Mouse (Mus musculus): ENCODE data around the gene Pgm2l1. TPM values are rescaled to one million over a fixed set of nuclear protein-coding genes. Genes with fewer than 3 reads are reported as not detected.
A peak's percentile ranks its signal among the peaks of the same experiment; 100 is the strongest.

Gene Pgm2l1
- total and polyA plus RNA-seq, 2 experiments from 2014 or later = 46.2 to 188 TPM

DNA sequence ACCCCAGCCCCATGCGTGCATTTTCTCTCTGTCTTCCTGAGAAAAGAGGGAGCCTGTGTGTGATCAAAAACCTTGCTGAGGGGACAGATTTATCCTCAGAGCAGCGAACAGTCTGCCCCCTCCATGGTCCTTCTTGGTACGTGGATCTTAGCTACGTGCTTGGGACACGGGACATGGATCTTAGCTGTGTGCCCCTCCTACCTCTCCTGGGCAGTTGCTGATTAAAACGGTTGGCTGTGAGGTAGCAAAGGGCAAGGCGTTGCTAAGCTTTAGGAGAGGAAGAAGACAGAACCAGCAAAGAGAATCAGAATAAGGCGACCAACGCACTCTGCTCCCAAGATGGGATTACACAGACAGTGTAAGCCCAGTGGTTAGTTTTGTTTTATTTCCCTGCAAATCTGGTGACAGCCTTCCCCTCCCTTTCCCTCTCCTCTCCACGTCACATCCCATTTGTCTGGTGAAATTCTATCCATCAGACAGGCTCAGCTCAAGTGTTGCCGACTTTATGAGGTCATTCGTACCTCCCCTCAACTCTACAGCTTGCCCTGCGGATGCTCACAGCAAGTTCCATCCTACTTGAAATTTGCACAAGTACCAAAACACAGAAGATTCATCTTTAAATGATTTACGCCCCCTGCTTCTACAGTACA is 71.8 kb downstream of the Pgm2l1 start:
- Histone ChIP-seq H3K9me3 (ENCODE audit: low read length) (no peaks in the 10 kb centered on the region), H3K27me3 (ENCODE audit: insufficient read depth, low read length) (no peaks in the 10 kb centered on the region), H3K4me3 (ENCODE audit: low read depth, low read length) (no peak overlapping the region), H3K9ac (replicated peaks; ENCODE audit: low read length, poor library complexity, severe bottlenecking) (no peak overlapping the region), H3K36me3 (ENCODE audit: insufficient read depth, low read length) (no peaks in the 10 kb centered on the region), H3K4me2 (ENCODE audit: low read depth, low read length, poor library complexity, severe bottlenecking) (no peak overlapping the region), H3K4me1 (ENCODE audit: insufficient read depth, low read length) (no peaks in the 10 kb centered on the region), H3K27ac (ENCODE audit: low read depth, low read length) (no peak overlapping the region)
- no peak for TF ChIP-seq CTCF (IDR thresholded peaks at IDR 0.05)
- DNase-seq (ENCODE audit: low spot score) = no peak
- WGBS = 74% methylated on average over 14 of the region's 14 CpGs
- ATAC-seq (ENCODE audit: low FRiP score) = no peak

DNA sequence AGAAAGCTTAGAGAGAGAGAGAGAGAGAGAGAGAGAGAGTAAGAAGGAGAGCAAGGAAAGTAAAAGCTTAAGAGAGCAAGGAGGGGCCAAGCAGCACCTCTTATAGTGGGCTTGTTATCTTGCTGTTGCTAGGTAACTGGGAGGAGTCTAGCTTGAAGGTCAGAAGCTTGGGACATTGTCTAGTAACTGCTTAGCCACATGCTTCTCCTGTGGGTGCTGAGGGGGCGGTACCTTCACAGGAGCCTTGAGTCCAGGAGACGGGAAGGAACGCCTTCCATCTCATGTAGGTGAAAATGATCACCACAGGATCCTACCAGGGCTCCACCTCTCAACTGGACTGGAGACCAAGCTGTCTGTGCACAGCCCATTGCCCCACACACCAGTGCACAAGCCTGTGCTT is 74.2 kb downstream of the Pgm2l1 start:
- Histone ChIP-seq H3K4me3 (ENCODE audit: low read depth, low read length) (no peak overlapping the region), H3K36me3 (ENCODE audit: insufficient read depth, low read length) (no peaks in the 10 kb centered on the region), H3K4me2 (ENCODE audit: low read depth, low read length, poor library complexity, severe bottlenecking) (no peak overlapping the region), H3K4me1 (ENCODE audit: insufficient read depth, low read length) (no peaks in the 10 kb centered on the region), H3K9me3 (ENCODE audit: low read length) (no peaks in the 10 kb centered on the region), H3K27me3 (ENCODE audit: insufficient read depth, low read length) (no peaks in the 10 kb centered on the region), H3K27ac (ENCODE audit: low read depth, low read length) (no peak overlapping the region), H3K9ac (replicated peaks; ENCODE audit: low read length, poor library complexity, severe bottlenecking) (no peak overlapping the region)
- WGBS = 82% methylated on average over 3 of the region's 3 CpGs
- DNase-seq (ENCODE audit: low spot score) = no peak
- no peak for TF ChIP-seq CTCF (IDR thresholded peaks at IDR 0.05)
- no peak for ATAC-seq (ENCODE audit: low FRiP score)

DNA sequence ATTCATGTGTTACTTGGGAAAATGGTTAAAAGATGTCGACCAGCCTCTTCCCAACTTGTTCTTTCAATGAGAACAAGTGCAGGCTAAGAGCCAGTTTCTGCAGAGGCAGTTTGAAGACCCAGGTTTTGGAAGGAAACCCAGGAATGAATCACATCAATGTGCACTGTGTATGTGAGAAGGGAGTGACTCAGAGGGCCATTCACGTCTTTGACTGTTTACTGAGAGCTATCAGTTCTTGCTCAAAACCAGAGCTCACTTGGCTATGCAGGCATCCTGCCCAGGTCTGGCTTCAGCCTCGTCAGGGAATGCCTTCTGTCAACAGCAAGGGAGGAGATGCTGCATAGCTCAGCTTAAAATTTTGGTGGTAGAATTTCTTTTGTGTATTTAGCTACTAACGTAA is 75.1 kb downstream of the Pgm2l1 start:
- peak; percentile 51 for DNase-seq (ENCODE audit: low spot score)
- Histone ChIP-seq H3K4me2 (ENCODE audit: low read depth, low read length, poor library complexity, severe bottlenecking) (no peak overlapping the region), H3K27ac (ENCODE audit: low read depth, low read length) (no peak overlapping the region), H3K27me3 (ENCODE audit: insufficient read depth, low read length) (no peaks in the 10 kb centered on the region), H3K4me3 (ENCODE audit: low read depth, low read length) (no peak overlapping the region), H3K36me3 (ENCODE audit: insufficient read depth, low read length) (no peaks in the 10 kb centered on the region), H3K9ac (replicated peaks; ENCODE audit: low read length, poor library complexity, severe bottlenecking) (no peak overlapping the region), H3K4me1 (ENCODE audit: insufficient read depth, low read length) (no peaks in the 10 kb centered on the region), H3K9me3 (ENCODE audit: low read length) (no peaks in the 10 kb centered on the region)
- TF ChIP-seq CTCF (IDR thresholded peaks at IDR 0.05) = no peak
- ATAC-seq (ENCODE audit: low FRiP score) = no peak
- WGBS = 63% methylated on average over 4 of the region's 4 CpGs

DNA sequence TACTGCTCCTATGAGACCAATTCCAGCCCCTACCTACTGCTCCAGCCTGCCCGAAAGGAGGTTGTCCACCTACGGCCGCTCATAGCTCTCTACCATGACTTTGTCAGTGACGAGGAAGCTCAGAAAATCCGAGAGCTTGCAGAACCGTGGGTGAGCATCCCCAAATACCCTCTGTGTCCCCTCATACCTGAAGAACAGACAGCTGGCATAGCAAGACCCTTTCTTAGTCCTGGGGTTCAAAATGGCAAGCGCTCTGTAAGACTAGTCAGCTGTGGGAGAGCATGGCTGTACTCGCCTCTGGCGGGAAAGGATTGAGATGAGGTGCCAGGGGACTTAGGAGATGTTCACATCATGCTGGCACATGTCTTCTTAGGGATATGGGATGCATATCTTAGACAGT is 78.7 kb downstream of the Pgm2l1 start:
- TF ChIP-seq CTCF (IDR thresholded peaks at IDR 0.05) = no peak
- Histone ChIP-seq H3K4me1 (ENCODE audit: insufficient read depth, low read length) (peaks cover 24% of the 10 kb centered on the region), H3K36me3 (ENCODE audit: insufficient read depth, low read length) (no peaks in the 10 kb centered on the region), H3K9ac (replicated peaks; ENCODE audit: low read length, poor library complexity, severe bottlenecking) (no peak overlapping the region), H3K27me3 (ENCODE audit: insufficient read depth, low read length) (no peaks in the 10 kb centered on the region), H3K4me3 (ENCODE audit: low read depth, low read length) (no peak overlapping the region), H3K9me3 (ENCODE audit: low read length) (no peaks in the 10 kb centered on the region), H3K27ac (ENCODE audit: low read depth, low read length) (no peak overlapping the region), H3K4me2 (ENCODE audit: low read depth, low read length, poor library complexity, severe bottlenecking) (no peak overlapping the region)
- 93% methylated on average over 9 of the region's 9 CpGs for WGBS
- ATAC-seq (ENCODE audit: low FRiP score) (no peak), DNase-seq (ENCODE audit: low spot score) (no peak)

DNA sequence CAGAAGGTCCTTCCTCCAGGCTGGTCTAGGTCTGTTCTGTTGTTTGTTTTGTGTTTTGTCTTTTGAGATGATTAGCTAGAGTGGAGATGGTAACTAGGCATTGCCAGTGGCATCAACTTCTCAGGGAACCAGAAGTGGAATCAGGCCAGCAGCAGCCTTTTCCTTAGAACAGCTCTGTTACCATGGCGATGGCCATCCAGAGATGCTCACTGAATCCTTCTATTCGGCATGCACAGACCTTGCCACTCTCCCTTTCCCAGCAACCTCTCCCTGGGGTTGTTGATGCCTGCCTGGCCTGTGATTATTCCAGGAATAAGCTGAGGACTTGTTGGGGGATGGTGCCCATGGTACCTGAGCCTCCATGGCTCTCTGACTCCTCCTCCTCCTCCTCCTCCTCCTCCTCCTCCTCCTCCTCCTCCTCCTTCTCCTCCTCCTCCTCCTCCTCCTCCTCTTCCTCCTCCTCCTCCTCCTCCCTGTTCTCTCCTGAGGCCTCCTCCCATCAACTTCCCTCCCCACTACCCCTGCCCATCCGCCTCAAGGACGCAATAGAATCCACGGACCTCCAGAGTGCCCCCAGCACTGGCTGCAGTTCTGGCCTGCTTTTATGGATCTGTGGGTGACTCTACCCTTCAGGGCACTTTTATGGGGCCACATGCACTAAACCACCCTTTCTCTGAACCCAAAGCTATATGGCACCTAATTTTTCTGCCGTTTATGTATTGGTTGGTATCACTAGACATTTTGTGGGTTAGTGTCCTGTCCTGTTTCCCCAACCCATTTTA is 80.9 kb downstream of the Pgm2l1 start:
- WGBS = 35% methylated on average over 6 of the region's 6 CpGs
- H3K4me1 ChIP-seq (ENCODE audit: insufficient read depth, low read length) = peaks cover 29% of the 10 kb centered on the region

DNA sequence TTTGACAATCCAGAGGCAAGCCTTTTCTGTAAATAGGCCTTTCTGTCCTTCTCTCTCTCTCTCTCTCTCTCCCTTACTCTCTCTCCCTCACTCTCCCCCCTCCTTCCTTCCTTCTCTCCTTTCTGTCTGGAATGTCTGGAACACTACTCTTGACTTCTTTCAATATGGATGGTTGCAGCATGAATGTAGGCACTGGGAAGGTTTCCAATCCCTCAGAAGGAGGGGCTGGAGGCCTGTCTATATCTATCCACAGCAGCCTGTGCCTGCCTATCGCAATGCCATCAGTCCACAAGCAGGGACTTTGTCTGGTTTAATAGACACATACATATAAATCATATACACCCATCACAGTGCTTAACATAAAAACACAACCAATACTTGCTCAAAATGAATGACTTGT is 82.0 kb downstream of the Pgm2l1 start:
- H3K9me3 ChIP-seq (ENCODE audit: low read length) = no peaks in the 10 kb centered on the region
- peak overlapping the region; percentile 78; the same call in 1 of the 2 replicates for H3K27ac ChIP-seq (ENCODE audit: low read depth, low read length)
- DNase-seq (ENCODE audit: low spot score) (peak; percentile 47), ATAC-seq (ENCODE audit: low FRiP score) (no peak)
- H3K4me3 ChIP-seq (ENCODE audit: low read depth, low read length) = no peak overlapping the region
- H3K36me3 ChIP-seq (ENCODE audit: insufficient read depth, low read length) = no peaks in the 10 kb centered on the region
- peaks cover 29% of the 10 kb centered on the region for H3K4me1 ChIP-seq (ENCODE audit: insufficient read depth, low read length)
- 40% methylated on average over 1 of the region's 1 CpGs for WGBS
- H3K27me3 ChIP-seq (ENCODE audit: insufficient read depth, low read length) = no peaks in the 10 kb centered on the region
- no peak overlapping the region for H3K4me2 ChIP-seq (ENCODE audit: low read depth, low read length, poor library complexity, severe bottlenecking)
- no peak for TF ChIP-seq CTCF (IDR thresholded peaks at IDR 0.05)
- H3K9ac ChIP-seq (replicated peaks; ENCODE audit: low read length, poor library complexity, severe bottlenecking) = no peak overlapping the region

More for the DNA sequence above, 80.9 kb downstream of the Pgm2l1 start:
- H3K36me3 ChIP-seq (ENCODE audit: insufficient read depth, low read length) = no peaks in the 10 kb centered on the region
- ATAC-seq (ENCODE audit: low FRiP score) (peak; percentile 81), DNase-seq (ENCODE audit: low spot score) (peak; percentile 94)
- no peak overlapping the region for H3K4me2 ChIP-seq (ENCODE audit: low read depth, low read length, poor library complexity, severe bottlenecking)
- H3K27me3 ChIP-seq (ENCODE audit: insufficient read depth, low read length) = no peaks in the 10 kb centered on the region
- no peaks in the 10 kb centered on the region for H3K9me3 ChIP-seq (ENCODE audit: low read length)
- no peak overlapping the region for H3K9ac ChIP-seq (replicated peaks; ENCODE audit: low read length, poor library complexity, severe bottlenecking)
- H3K4me3 ChIP-seq (ENCODE audit: low read depth, low read length) = no peak overlapping the region
- no peak for TF ChIP-seq CTCF (IDR thresholded peaks at IDR 0.05)
- H3K27ac ChIP-seq (ENCODE audit: low read depth, low read length) = peak overlapping the region; percentile 87

Data from midbrain, postnatal 0 days (tissue).